Mouse (Mus musculus) stomach, embryonic 15.5 days (tissue): Measurements from ENCODE around the gene Traf5. TPM values are rescaled to one million over a fixed set of nuclear protein-coding genes. Genes with fewer than 3 reads are reported as not detected.
A peak's percentile ranks its signal among the peaks of the same experiment; 100 is the strongest.

Source experiments
- ATAC-seq: fragments of 200-750 bp; cut with Nextera tagmentation; 2 replicates; pipeline ENCODE4 v1.8.0; 2017; ENCODE audit warnings: low read depth, moderate number of reproducible peaks, moderate TSS enrichment; ENCODE audit not compliant: insufficient read depth, low FRiP score
- H3K27ac ChIP-seq: fragments of 300-500 bp; sonication (generic); 2 replicates; pipeline ENCODE4 v1.5.1; 2015; ENCODE audit warnings: mild to moderate bottlenecking, inconsistent platforms
- H3K27me3 ChIP-seq: fragments of 300-500 bp; sonication (generic); replicated peaks from 2 replicates; pipeline ENCODE4 v1.6.1; 2015; ENCODE audit warnings: inconsistent platforms
- H3K36me3 ChIP-seq: fragments of 300-500 bp; sonication (generic); 2 replicates; pipeline ENCODE4 v1.6.1; 2015; ENCODE audit warnings: inconsistent platforms
- H3K4me1 ChIP-seq: fragments of 300-500 bp; sonication (generic); 2 replicates; pipeline ENCODE4 v1.6.1; 2015; ENCODE audit warnings: inconsistent platforms
- H3K4me2 ChIP-seq: fragments of 300-500 bp; sonication (generic); 2 replicates; pipeline ENCODE4 v1.6.1; 2015; ENCODE audit warnings: mild to moderate bottlenecking, inconsistent platforms
- H3K4me3 ChIP-seq: fragments of 300-500 bp; sonication (generic); replicated peaks from 2 replicates; pipeline ENCODE4 v1.5.1; 2015; ENCODE audit warnings: inconsistent platforms
- H3K9ac ChIP-seq: fragments of 300-500 bp; sonication (generic); 2 replicates; pipeline ENCODE4 v1.6.1; 2015; ENCODE audit warnings: inconsistent platforms
- H3K9me3 ChIP-seq: fragments of 300-500 bp; sonication (generic); 2 replicates; pipeline ENCODE4 v1.6.1; 2016; ENCODE audit warnings: inconsistent platforms
- WGBS: fragments of 180-500 bp; shearing (Covaris S2); methylation state at CpG from one replicate; pipeline ENCODE4 v1.1.7; 2015; 5-methylcytosine and 5-hydroxymethylcytosine counted together
- polyA plus RNA-seq: library from polyadenylated mRNA; unstranded; fragments of >200 nt; fragmentation: Nextera tagmentation; extraction: Ambion mirVana; gene quantifications from 2 replicates; pipeline ENCODE4 v1.2.1, GENCODE M21; 2015

Traf5 gene
- polyA plus RNA-seq, 1 experiment from 2014 or later = 23.7 TPM

DNA sequence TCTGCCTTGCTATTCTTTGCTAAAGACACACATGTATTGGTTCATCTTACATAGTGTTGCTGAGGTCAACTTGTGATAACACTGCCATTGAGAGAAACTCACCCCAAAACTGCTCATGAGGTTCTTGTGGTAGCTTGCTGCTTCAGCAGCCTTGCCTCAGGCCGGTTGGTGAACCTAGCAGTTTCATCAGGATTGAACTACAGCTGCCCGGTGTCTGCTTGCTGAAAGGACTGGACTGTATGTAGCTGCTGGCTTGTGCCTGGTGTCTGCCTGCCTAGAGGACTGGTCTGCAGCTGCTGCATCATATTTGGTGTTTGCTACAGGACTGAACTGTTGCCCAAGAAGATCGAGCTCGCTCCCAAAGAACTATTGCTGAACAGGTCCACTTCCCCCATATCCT, 16.3 kb downstream of the Traf5 start:
- no peak for ATAC-seq
- H3K9ac ChIP-seq = no peak overlapping the region
- no peak overlapping the region for H3K4me2 ChIP-seq
- 60% methylated on average over 4 of the region's 4 CpGs for WGBS
- no peaks in the 10 kb centered on the region for H3K27me3 ChIP-seq
- H3K4me1 ChIP-seq = peaks cover 27% of the 10 kb centered on the region
- no peak overlapping the region for H3K27ac ChIP-seq
- H3K9me3 ChIP-seq = no peaks in the 10 kb centered on the region
- no peaks in the 10 kb centered on the region for H3K36me3 ChIP-seq
- no peak overlapping the region for H3K4me3 ChIP-seq

DNA sequence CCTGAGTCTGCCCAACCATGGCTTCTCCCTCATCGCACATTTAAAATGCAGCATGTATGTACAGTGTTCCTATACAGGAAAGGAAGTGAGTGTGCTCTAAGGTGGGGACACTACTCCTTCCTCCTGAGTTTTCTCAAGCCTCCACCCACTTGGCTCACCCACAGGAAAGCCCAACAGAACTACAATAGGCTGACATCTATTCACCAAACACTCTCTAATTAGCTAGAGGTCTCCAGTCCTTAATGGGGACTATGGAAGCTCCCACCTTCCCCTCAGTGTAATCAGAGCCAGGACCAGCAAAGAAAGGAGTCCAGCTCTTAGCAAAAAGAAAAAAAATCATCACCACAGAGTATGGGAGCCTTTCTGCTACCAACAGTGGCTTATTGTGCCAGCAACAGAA, 17.5 kb downstream of the Traf5 start:
- no peak for ATAC-seq
- Histone ChIP-seq H3K4me2 (no peak overlapping the region), H3K36me3 (no peaks in the 10 kb centered on the region), H3K9ac (no peak overlapping the region), H3K4me1 (peaks cover 40% of the 10 kb centered on the region), H3K27ac (no peak overlapping the region), H3K9me3 (no peaks in the 10 kb centered on the region), H3K4me3 (no peak overlapping the region), H3K27me3 (no peaks in the 10 kb centered on the region)
- 38% methylated on average over 1 of the region's 1 CpGs for WGBS

DNA sequence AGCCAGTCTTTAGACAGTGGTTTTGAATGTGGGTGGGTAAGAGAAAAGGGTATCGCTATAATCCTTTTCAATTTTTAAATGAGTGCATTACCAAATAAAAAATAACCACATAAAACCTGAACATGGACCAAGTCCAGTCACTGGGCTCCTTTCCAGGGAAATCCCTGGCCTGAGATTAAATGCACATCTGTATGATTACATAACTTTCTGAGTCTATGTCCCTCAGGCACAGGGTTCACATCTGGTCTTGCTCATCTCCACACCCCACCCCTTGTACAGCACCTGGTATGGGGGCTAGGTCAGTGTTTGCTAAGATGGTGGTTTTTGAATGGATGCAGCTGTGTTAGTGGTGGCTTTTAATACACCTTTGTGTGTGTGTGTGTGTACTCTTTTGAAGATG, 19.9 kb downstream of the Traf5 start:
- Histone ChIP-seq H3K27me3 (no peaks in the 10 kb centered on the region), H3K27ac (no peak overlapping the region), H3K9me3 (no peaks in the 10 kb centered on the region), H3K4me2 (no peak overlapping the region), H3K4me1 (peaks cover 28% of the 10 kb centered on the region), H3K9ac (no peak overlapping the region), H3K4me3 (no peak overlapping the region), H3K36me3 (0 out of 2 replicates have a peak, but pooled peaks cover 7% of the 10 kb centered on the region)
- 72% methylated on average over 1 of the region's 1 CpGs for WGBS
- ATAC-seq = no peak

DNA sequence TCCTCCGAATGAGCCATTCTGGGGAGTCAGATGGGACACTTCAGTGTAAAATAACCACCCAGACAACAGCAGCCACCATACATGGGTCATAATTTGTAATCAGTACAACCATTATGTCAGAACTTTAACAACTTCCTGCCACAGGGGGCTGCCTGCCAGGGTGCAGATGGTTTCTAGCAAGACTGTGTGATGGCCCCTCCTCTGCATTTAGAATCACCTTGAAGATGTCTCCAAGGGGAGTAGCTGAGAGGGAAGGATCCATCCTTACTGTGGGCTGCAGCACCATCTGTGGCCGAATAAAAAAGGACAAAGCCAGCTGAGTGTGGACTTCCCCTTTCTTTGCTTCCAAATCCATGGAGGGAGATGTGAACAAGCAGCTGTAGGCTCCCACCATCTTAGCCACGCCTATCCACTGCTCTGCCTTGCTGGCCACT, 21.7 kb downstream of the Traf5 start:
- Histone ChIP-seq H3K9ac (no peak overlapping the region), H3K27me3 (no peaks in the 10 kb centered on the region), H3K9me3 (no peaks in the 10 kb centered on the region), H3K36me3 (0 out of 2 replicates have a peak, but pooled peaks cover 21% of the 10 kb centered on the region), H3K4me1 (peaks cover 19% of the 10 kb centered on the region), H3K27ac (peak overlapping the region; percentile 69), H3K4me2 (peak overlapping the region; percentile 33; the same call in 1 of the 2 replicates), H3K4me3 (no peak overlapping the region)
- peak; percentile 45 for ATAC-seq
- 33% methylated on average over 3 of the region's 3 CpGs for WGBS

DNA sequence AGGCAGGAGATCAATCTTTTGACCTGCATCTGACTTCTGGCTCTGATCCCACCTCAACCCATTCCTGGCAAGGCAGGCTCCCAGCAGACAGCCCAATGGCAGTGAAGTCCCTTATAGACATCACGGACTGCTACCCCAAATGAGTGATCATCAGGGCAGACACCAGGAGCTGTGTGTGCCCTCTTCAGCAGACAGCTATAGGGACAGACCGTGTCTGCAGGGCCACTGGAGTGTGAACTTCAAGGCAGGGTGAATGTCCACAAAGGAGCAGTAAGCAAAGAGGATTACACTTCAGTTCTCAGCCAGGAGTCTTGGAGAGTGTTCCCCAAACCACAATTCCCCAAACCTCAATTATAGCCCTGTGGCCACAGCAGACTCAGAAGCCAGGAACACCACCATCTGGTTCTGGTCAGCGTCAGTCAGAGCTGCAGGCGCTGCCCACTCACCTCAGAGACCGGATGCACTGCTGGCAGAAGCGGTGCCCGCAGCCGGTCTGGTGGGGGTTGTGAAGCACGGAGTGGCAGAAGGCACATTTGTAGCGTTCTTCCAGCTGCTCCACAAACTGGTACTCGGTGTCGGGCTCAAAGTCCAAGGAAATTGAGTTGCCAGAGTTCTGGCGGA, 22.3 kb downstream of the Traf5 start:
- Histone ChIP-seq H3K4me3 (no peak overlapping the region), H3K4me2 (peak overlapping the region; percentile 33), H3K36me3 (peaks cover 26% of the 10 kb centered on the region; the same call in 1 of the 2 replicates), H3K27ac (peak overlapping the region; percentile 69), H3K9me3 (no peaks in the 10 kb centered on the region), H3K9ac (no peak overlapping the region), H3K4me1 (peaks cover 19% of the 10 kb centered on the region), H3K27me3 (no peaks in the 10 kb centered on the region)
- WGBS = 35% methylated on average over 13 of the region's 13 CpGs
- ATAC-seq = peak; percentile 8; the same call in 1 of the 2 replicates

DNA sequence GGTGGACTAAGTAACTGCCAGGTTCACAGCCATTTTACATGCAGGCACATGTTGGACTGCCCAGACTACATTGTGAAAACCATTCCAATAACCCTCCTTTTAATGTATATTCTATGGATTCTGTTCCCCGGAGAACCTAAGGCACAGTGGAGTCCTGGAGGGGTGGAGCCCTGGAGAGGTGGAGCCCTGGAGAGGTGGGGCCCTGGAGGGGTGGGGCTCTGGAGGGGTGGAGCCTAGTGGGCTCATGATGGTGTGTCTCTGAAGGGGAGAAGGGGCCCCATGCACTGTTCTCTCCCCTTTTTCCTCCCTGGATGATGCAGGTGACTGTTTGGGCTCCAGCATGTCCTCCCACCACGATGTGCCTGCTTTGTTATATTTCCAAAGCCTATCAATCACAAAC, 24.2 kb downstream of the Traf5 start:
- Histone ChIP-seq H3K27me3 (no peaks in the 10 kb centered on the region), H3K36me3 (peaks cover 39% of the 10 kb centered on the region), H3K4me3 (no peak overlapping the region), H3K9ac (no peak overlapping the region), H3K4me2 (no peak overlapping the region), H3K9me3 (no peaks in the 10 kb centered on the region), H3K27ac (no peak overlapping the region), H3K4me1 (peaks cover 19% of the 10 kb centered on the region)
- 46% methylated on average over 2 of the region's 2 CpGs for WGBS
- ATAC-seq = no peak

DNA sequence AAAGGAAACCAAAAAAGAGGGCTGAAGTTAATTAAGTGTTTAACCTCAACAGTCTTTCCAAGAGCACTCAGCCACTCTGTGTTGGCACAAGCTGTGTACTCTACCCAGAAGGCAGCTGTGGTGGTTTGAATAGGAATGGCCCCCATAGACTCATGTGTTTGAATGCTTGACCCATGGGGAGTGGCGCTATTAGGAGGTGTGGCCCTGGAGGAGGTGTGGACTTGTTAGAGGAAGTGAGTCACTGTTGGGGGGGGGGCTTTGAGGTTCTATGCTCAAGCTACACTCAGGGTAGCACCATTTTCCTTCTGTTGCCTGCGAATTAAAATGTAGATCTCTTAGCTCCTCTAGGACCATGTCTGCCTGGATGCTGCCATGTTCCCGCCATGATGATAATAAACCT, 25.4 kb downstream of the Traf5 start:
- Histone ChIP-seq H3K9ac (no peak overlapping the region), H3K27me3 (no peaks in the 10 kb centered on the region), H3K4me1 (peaks cover 17% of the 10 kb centered on the region), H3K4me2 (no peak overlapping the region), H3K36me3 (peaks cover 39% of the 10 kb centered on the region), H3K27ac (no peak overlapping the region), H3K4me3 (no peak overlapping the region), H3K9me3 (no peaks in the 10 kb centered on the region)
- no peak for ATAC-seq
- 94% methylated on average over 3 of the region's 3 CpGs for WGBS

DNA sequence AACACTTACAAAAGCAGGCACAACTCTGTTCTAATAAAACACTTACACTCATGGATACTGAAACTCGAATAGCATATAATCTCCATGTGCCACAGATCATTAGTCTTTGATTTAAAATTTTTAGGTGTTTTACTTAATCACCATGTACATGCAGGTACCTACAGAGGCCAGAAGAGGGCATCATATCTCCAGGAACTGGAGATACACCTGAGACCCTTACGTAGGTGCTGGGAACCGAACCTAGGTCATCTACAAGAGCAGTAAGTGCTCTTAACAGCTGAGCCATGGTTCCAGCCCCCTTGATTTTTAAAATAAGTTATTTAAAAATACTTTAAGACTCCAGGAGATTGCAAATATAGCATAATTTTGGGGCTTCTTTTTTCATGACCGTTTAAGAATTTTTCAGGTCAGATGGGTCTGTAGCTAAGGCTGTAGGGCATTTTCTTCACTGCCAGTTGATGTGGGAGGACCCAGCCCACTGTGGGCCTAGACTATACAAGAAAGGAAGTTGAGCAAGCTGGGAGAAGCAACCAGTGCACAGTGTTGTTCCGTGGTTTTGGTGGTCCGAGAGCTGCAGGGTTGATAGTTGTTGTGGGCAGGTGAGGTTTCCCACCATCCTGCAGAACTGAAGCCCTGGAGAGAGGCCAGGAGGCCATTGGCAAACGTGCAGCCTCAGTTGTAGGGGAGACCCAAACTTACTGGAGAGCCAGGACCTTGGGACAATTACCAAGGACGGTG, 29.0 kb downstream of the Traf5 start:
- 88% methylated on average over 8 of the region's 8 CpGs for WGBS
- Histone ChIP-seq H3K4me2 (no peak overlapping the region), H3K9ac (no peak overlapping the region), H3K27me3 (no peaks in the 10 kb centered on the region), H3K4me1 (no peaks in the 10 kb centered on the region), H3K36me3 (peaks cover 42% of the 10 kb centered on the region), H3K9me3 (no peaks in the 10 kb centered on the region), H3K27ac (no peak overlapping the region), H3K4me3 (no peak overlapping the region)
- no peak for ATAC-seq

DNA sequence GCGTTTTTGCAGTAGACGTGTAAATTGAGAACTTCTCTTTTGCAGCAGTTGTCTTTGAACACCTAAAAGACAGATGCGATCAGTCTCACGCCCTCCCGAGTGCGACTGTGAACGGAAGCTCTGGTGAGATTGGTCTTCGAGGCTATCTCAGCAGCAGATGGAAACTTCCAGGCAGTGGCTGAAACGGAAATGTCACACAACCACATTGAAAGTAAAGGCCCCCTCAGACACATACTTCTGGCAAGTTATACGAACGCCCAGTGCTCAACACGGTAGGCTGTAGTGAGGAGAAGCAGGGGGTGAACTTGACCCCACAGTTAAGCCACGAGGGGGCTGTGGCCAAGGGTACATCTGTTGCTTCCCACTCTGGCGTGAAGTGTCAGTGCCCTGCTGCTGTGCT, 29.7 kb downstream of the Traf5 start:
- no peak overlapping the region for H3K27ac ChIP-seq
- no peak overlapping the region for H3K9ac ChIP-seq
- H3K4me3 ChIP-seq = no peak overlapping the region
- H3K27me3 ChIP-seq = no peaks in the 10 kb centered on the region
- WGBS = 84% methylated on average over 14 of the region's 14 CpGs
- peaks cover 36% of the 10 kb centered on the region for H3K36me3 ChIP-seq
- no peak for ATAC-seq
- no peak overlapping the region for H3K4me2 ChIP-seq
- no peaks in the 10 kb centered on the region for H3K9me3 ChIP-seq
- H3K4me1 ChIP-seq = no peaks in the 10 kb centered on the region

DNA sequence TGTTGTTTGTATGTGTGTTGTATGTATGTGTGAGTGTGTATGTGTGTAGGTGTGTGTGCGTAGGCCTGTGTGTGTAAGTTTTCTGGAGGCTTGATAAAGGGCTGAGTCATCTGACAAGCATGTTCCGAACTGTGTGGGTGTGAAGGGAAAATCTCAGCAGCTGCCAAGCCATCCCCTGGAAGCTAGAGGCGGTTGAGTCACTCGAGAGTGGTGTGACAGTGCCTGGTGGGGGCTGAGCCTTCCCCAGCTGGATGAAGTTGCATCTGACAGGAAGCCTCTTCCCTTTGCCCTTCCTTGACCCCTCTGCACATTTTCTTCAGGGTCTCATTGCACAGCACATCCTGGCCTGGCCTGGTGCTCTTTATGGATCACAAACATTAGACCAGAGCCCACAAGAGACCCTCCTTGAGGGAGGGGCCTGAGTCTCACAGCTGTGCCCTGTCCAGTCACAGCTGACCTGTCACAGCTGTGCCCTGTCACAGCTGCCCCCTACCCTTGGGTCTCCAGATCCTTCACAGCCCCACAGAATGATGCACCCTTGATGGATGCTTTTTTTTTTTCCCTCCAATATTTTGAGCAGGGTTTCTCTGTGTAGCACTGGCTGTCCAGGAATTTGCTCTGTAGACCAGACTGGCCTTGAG, 30.6 kb downstream of the Traf5 start:
- Histone ChIP-seq H3K27ac (peak overlapping the region; percentile 17; the same call in 1 of the 2 replicates), H3K4me2 (no peak overlapping the region), H3K9ac (no peak overlapping the region), H3K27me3 (no peaks in the 10 kb centered on the region), H3K4me1 (no peaks in the 10 kb centered on the region), H3K4me3 (no peak overlapping the region), H3K9me3 (no peaks in the 10 kb centered on the region), H3K36me3 (peaks cover 30% of the 10 kb centered on the region)
- 35% methylated on average over 4 of the region's 4 CpGs for WGBS
- ATAC-seq = peak; percentile 73

DNA sequence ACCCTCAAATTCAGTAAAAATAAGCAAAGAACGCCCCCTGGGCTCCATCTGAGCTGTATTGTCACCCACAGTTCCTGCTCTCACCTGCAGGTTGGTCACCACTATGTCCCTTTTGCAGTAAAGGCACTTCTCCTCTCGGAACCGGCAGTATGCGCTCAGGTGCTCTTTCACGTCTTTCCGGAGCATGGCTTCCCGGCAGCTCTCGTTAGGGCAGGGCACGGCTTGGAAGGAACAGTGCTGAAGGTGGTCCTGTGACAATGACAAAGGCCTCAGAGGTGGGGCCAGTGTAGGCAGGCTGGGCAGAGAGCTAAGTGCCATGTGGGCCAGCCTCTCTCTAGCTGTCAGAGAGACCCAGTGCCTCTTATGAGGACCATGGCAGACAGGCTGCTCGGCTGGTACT, 33.4 kb downstream of the Traf5 start:
- Histone ChIP-seq H3K36me3 (peaks cover 12% of the 10 kb centered on the region; the same call in 1 of the 2 replicates), H3K4me2 (no peak overlapping the region), H3K4me3 (no peak overlapping the region), H3K4me1 (no peaks in the 10 kb centered on the region), H3K27me3 (no peaks in the 10 kb centered on the region), H3K27ac (no peak overlapping the region), H3K9ac (no peak overlapping the region), H3K9me3 (no peaks in the 10 kb centered on the region)
- WGBS = 82% methylated on average over 10 of the region's 10 CpGs
- ATAC-seq = no peak

DNA sequence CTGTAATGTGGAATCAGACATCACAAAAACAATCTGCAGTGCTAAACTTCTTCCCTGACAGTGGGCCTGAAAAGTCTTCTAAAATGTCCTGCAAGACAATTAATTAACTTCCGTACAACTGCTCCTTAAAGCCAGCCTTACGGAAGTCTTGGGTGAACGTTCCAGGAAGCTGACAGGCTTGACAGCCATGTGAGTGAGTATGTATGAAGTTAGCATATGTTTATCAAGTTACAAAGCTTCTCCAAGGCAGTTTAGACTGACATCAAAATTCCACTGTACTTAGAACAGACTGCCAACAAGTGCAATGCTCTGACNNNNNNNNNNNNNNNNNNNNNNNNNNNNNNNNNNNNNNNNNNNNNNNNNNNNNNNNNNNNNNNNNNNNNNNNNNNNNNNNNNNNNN, 38.6 kb downstream of the Traf5 start:
- ATAC-seq = no peak
- Histone ChIP-seq H3K4me1 (no peaks in the 10 kb centered on the region), H3K9ac (no peak overlapping the region), H3K27ac (no peak overlapping the region), H3K4me2 (no peak overlapping the region), H3K9me3 (no peaks in the 10 kb centered on the region), H3K27me3 (no peaks in the 10 kb centered on the region), H3K36me3 (no peaks in the 10 kb centered on the region), H3K4me3 (no peak overlapping the region)
- 52% methylated on average over 3 of the region's 3 CpGs for WGBS
